ENCODE assay signal across 8 mouse cellular contexts in the genomic region with DNA sequence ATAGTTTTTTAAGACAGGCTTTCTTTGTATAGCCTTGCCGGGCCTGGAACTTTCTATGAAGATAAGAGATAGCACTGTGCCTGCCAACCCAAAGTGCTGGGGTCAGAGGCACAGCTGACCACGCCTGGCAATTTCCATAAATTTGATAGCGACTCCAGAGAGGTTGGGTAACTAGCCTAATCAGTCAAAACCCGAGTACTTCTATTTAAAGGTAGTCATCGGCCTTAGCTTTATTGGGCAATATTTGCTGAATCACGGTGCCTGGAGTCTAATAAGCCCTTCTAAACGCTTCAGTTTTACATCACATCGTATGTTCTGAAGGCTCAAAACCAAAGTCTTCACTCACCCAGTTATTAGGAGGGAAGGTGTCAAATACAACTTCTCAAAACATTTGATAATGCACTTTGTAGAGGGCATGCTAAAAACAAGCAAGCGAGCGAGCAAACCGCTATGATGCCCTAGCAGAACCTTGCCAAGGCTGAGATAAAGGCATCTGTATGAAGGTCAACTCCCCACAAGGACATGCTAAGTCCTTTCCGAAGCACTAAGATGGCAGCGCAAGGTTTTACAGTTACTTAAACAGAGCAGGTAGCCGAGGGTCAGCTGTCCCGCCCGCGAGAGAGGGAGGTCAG. TPM values are rescaled to one million over a fixed set of nuclear protein-coding genes. Genes with fewer than 3 reads are reported as not detected.
A peak's percentile ranks its signal among the peaks of the same experiment; 100 is the strongest.
DNase-seq lines count a peak whose midpoint lies in the region; ATAC-seq and TF ChIP-seq lines count a peak whose summit lies in the region.

No protein-coding gene starts in this region.

- peak overlapping the region; percentile 81 for H3K4me3 ChIP-seq in forebrain, embryonic 13.5 days
- H3K4me3 ChIP-seq in hindbrain, embryonic 15.5 days: peak overlapping the region; percentile 92
- peak overlapping the region; percentile 98 for H3K4me3 ChIP-seq in lung, adult 2 months (replicated peaks; ENCODE audit: extremely low read depth, low read depth, low read length)
- H3K4me3 ChIP-seq in olfactory bulb, adult 2 months (ENCODE audit: insufficient read depth, low read depth, low read length): peak overlapping the region; percentile 100

- peaks cover 8% of the 10 kb centered on the region for H3K9me3 ChIP-seq in forebrain, embryonic 13.5 days (replicated peaks)
- no peaks in the 10 kb centered on the region for H3K9me3 ChIP-seq in hindbrain, embryonic 15.5 days

- peak overlapping the region; percentile 70 for H3K4me2 ChIP-seq in forebrain, embryonic 13.5 days
- peak overlapping the region; percentile 81 for H3K4me2 ChIP-seq in hindbrain, embryonic 15.5 days

- H3K36me3 ChIP-seq in forebrain, embryonic 13.5 days (ENCODE audit: poor library complexity, severe bottlenecking): peaks cover 15% of the 10 kb centered on the region
- no peaks in the 10 kb centered on the region for H3K36me3 ChIP-seq in hindbrain, embryonic 15.5 days

- H3K27ac ChIP-seq in forebrain, embryonic 13.5 days: peak overlapping the region; percentile 100
- peak overlapping the region; percentile 100 for H3K27ac ChIP-seq in hindbrain, embryonic 15.5 days (replicated peaks)
- peak overlapping the region; percentile 100 for H3K27ac ChIP-seq in olfactory bulb, adult 2 months (ENCODE audit: insufficient read depth, low read depth, low read length)

- H3K4me1 ChIP-seq in forebrain, embryonic 13.5 days: peaks cover 30% of the 10 kb centered on the region
- H3K4me1 ChIP-seq in hindbrain, embryonic 15.5 days (replicated peaks): peaks cover 25% of the 10 kb centered on the region
- peaks cover 14% of the 10 kb centered on the region for H3K4me1 ChIP-seq in lung, adult 2 months (ENCODE audit: control insufficient read depth, insufficient read depth, low read length)
- peaks cover 6% of the 10 kb centered on the region; the same call in 1 of the 2 replicates for H3K4me1 ChIP-seq in olfactory bulb, adult 2 months (ENCODE audit: control insufficient read depth, insufficient read depth, low read length)

- WGBS in forebrain, embryonic 13.5 days: 7% methylated on average over 17 of the region's 17 CpGs
- WGBS in hindbrain, embryonic 15.5 days: 3% methylated on average over 17 of the region's 17 CpGs
- WGBS in lung, adult 2 months: under 1% methylated on average over 17 of the region's 17 CpGs
- 1% methylated on average over 17 of the region's 17 CpGs for WGBS in olfactory bulb, adult 2 months

- H3K27me3 ChIP-seq in forebrain, embryonic 13.5 days: no peaks in the 10 kb centered on the region
- H3K27me3 ChIP-seq in hindbrain, embryonic 15.5 days: no peaks in the 10 kb centered on the region

- H3K9ac ChIP-seq in forebrain, embryonic 13.5 days: peak overlapping the region; percentile 98
- H3K9ac ChIP-seq in hindbrain, embryonic 15.5 days: peak overlapping the region; percentile 99

- no peak for DNase-seq in cerebellum, postnatal 36 days
- peak; percentile 57 for DNase-seq in adrenal gland, adult 8-10 months
- DNase-seq in lung, adult 2 months: peak; percentile 21
- no peak for DNase-seq in urinary bladder, postnatal 25 days (ENCODE audit: low spot score)

- TF ChIP-seq CTCF in lung, adult 2 months (IDR thresholded peaks at IDR 0.05; ENCODE audit: insufficient read depth, low read length): no peak
- no peak for TF ChIP-seq CTCF in olfactory bulb, adult 2 months (IDR thresholded peaks at IDR 0.05; ENCODE audit: insufficient read depth, low read depth, low read length)

- TF ChIP-seq POLR2A in lung, adult 2 months (IDR thresholded peaks at IDR 0.05; ENCODE audit: borderline replicate concordance, extremely low read depth, low read depth, low read length): peak; percentile 6; the same call in 1 of the 2 replicates
- no peak for TF ChIP-seq POLR2A in olfactory bulb, adult 2 months (IDR thresholded peaks at IDR 0.05; ENCODE audit: insufficient read depth, low read depth, low read length)

- 0 out of 2 replicates have a peak, but pooled peaks have one; percentile 19 for ATAC-seq in cerebellum, adult (ENCODE audit: insufficient number of reproducible peaks, low FRiP score, low TSS enrichment)
- ATAC-seq in forebrain, embryonic 13.5 days: peak; percentile 67
- ATAC-seq in hindbrain, embryonic 15.5 days (ENCODE audit: low FRiP score, low read depth): peak; percentile 47

RNA-seq across cellular contexts. Expression of gene Atf1, which starts 0.5 kb away (rescaled TPM):
- total RNA-seq in adrenal gland, adult 8-10 months (2022): 10 to 100 TPM; 61.9 to 72.1 (median 66.3) TPM
- 25.8 and 27.8 TPM in 2 replicates for polyA plus RNA-seq in forebrain, embryonic 13.5 days (2015; fragmentation: Nextera tagmentation; extraction: Ambion mirVana)
- 12.7 and 14.4 TPM in 2 replicates for polyA plus RNA-seq in hindbrain, embryonic 15.5 days (2015; fragmentation: Nextera tagmentation; extraction: Ambion mirVana)
- 40.8 and 45.7 TPM in 2 replicates for polyA plus RNA-seq in lung, adult 2 months (2012; rRNA removed)
- not detected in 2 replicates for polyA plus RNA-seq in olfactory bulb, adult 2 months (2012; ENCODE audit: insufficient read depth, insufficient read length, low replicate concordance, missing spikeins)

RNA-seq across cellular contexts. Expression of gene Tmprss12, which starts 53.5 kb away (rescaled TPM):
- total RNA-seq in adrenal gland, adult 8-10 months (2022): not detected
- not detected in 2 replicates for polyA plus RNA-seq in forebrain, embryonic 13.5 days (2015; fragmentation: Nextera tagmentation; extraction: Ambion mirVana)
- polyA plus RNA-seq in hindbrain, embryonic 15.5 days (2015; fragmentation: Nextera tagmentation; extraction: Ambion mirVana): not detected in 2 replicates
- not detected in 2 replicates for polyA plus RNA-seq in lung, adult 2 months (2012; rRNA removed)
- not detected in 2 replicates for polyA plus RNA-seq in olfactory bulb, adult 2 months (2012; ENCODE audit: insufficient read depth, insufficient read length, low replicate concordance, missing spikeins)

Comparison
In these comparisons a context has a peak if more than half of its experiments do, and no peak if none do; other contexts are left out.
1. DNase-seq: peak in adrenal gland, adult 8-10 months (single experiment) and lung, adult 2 months (single experiment); none in cerebellum, postnatal 36 days (0 of 2) and urinary bladder, postnatal 25 days (single experiment).
2. Peak in every context shown above with its lines, with median percentiles within 50 percentile points of each other: ATAC-seq, H3K27ac ChIP-seq and H3K4me3 ChIP-seq.